Mouse (Mus musculus): ENCODE measurements around the gene Rnft1. TPM values are rescaled to one million over a fixed set of nuclear protein-coding genes. Genes with fewer than 3 reads are reported as not detected.
"Not testable (repeated sequence)": the region's sequence is repeated elsewhere in the genome, so short reads cannot be mapped to it uniquely, and the experiment has no call there.

The Rnft1 gene
- polyA plus RNA-seq (2015; fragmentation: Nextera tagmentation; extraction: Ambion mirVana) = 21.6 and 23.4 TPM in 2 replicates

DNA sequence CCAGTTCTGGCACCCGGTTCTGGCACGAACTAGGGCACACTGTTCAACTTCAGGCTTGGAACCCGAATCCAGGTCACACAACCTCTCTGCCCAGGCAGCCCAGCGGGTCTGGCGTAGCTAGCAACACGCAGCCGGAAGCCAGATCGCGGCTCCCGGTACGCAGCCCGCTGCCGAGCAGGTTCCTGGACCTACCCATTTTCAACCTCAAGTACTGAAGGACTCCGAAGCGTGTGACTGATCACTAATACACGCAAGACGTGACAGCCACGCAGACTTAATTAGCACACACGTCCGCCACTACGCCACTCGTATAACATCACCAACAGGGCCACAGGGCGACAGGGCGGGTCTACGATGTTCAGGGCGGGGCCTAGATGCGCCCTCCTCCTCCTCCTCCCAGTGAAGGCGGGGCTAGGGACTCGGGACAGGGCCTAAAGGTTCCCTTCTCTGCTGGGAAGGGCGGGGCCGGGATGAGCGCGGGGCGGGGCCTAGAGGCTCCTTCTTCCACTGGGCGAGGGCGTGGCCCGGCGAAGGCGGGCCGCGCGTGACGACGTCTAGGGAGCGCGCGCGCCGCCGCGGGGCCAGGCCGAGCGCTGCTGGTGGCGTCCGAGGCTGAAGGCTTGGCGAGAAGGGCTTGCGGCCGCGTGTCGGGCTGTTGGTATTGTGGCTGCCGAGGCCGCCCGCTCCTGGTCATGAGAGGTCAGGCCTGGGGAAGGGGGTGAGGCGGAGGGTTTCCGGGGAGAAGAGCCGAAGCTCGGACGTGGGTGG, at the start of gene Rnft1:
Rnft1 (plus strand) TSS at position 557 of the 768 bp plus-strand sequence.
- Histone ChIP-seq H3K4me2 (ENCODE audit: low read length) (peak within 1 kb of the TSS; percentile 61), H3K27ac (ENCODE audit: low read length) (peak within 1 kb of the TSS; percentile 77), H3K4me3 (replicated peaks; ENCODE audit: low read length) (peak within 1 kb of the TSS; percentile 77), H3K36me3 (ENCODE audit: control insufficient read depth, insufficient read depth) (peaks cover under 1% of the 10 kb centered on the region; the same call in 1 of the 2 replicates), H3K27me3 (replicated peaks; ENCODE audit: control insufficient read depth, insufficient read depth, low read length) (no peaks in the 10 kb centered on the region), H3K9ac (replicated peaks; ENCODE audit: low read depth, low read length) (peak within 1 kb of the TSS; percentile 77), H3K9me3 (ENCODE audit: control insufficient read depth, low read length) (no peaks in the 10 kb centered on the region), H3K4me1 (replicated peaks; ENCODE audit: control insufficient read depth, insufficient read depth, low read length) (peaks cover 11% of the 10 kb centered on the region)
- WGBS = 0% methylated on average over 68 of the region's 68 CpGs
- ATAC-seq = peak; percentile 98

DNA sequence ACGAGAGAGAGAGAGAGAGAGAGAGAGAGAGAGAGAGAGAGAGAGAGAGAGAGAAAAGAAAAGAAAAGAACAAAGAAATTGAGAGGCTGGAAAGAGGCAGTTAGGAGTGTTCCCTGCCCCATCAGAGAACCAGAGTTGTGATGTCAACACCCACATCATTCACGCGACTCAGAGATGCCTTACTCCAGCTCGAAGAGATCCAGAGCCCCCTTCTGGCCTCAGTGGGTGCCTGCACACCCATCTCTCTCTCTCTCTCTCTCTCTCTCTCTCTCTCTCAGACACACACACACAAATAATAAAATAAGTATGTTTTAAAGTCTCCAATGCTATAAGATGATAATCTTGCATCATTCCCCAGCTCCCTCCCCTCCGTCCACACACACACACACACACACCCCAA, 47.6 kb upstream of the Rnft1 start:
- Histone ChIP-seq H3K27ac (ENCODE audit: low read length) (no peak overlapping the region), H3K9me3 (ENCODE audit: control insufficient read depth, low read length) (no peaks in the 10 kb centered on the region), H3K4me2 (ENCODE audit: low read length) (no peak overlapping the region), H3K36me3 (ENCODE audit: control insufficient read depth, insufficient read depth) (no peaks in the 10 kb centered on the region), H3K4me3 (replicated peaks; ENCODE audit: low read length) (no peak overlapping the region), H3K4me1 (replicated peaks; ENCODE audit: control insufficient read depth, insufficient read depth, low read length) (peaks cover 15% of the 10 kb centered on the region), H3K27me3 (replicated peaks; ENCODE audit: control insufficient read depth, insufficient read depth, low read length) (no peaks in the 10 kb centered on the region), H3K9ac (replicated peaks; ENCODE audit: low read depth, low read length) (no peak overlapping the region)
- 19% methylated on average over 5 of the region's 5 CpGs for WGBS
- ATAC-seq = peak; percentile 66; the same call in 1 of the 2 replicates

DNA sequence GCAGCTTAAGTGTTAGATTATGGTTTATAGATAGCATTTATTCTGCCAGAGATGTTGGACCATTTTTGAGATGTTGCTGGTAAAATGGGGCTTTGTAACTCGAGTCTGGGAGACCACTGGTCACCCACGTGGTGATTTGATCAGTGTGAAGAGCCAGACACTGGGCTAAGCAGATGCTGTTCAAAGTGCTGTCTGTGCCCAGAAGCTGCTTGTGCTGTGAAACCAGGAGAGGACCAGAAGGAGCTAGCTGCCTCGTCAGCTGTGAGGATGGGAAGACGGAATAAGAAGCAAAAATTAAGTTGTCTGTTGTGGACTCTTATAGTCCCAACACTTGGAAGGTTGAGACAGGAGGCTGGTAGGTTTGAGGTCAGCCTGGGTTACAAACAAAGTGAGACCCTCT, 46.2 kb upstream of the Rnft1 start:
- Histone ChIP-seq H3K36me3 (ENCODE audit: control insufficient read depth, insufficient read depth) (no peaks in the 10 kb centered on the region), H3K4me1 (replicated peaks; ENCODE audit: control insufficient read depth, insufficient read depth, low read length) (peaks cover 15% of the 10 kb centered on the region), H3K9me3 (ENCODE audit: control insufficient read depth, low read length) (no peaks in the 10 kb centered on the region), H3K27ac (ENCODE audit: low read length) (no peak overlapping the region), H3K27me3 (replicated peaks; ENCODE audit: control insufficient read depth, insufficient read depth, low read length) (no peaks in the 10 kb centered on the region), H3K4me2 (ENCODE audit: low read length) (no peak overlapping the region), H3K4me3 (replicated peaks; ENCODE audit: low read length) (no peak overlapping the region), H3K9ac (replicated peaks; ENCODE audit: low read depth, low read length) (no peak overlapping the region)
- 49% methylated on average over 4 of the region's 4 CpGs for WGBS
- no peak for ATAC-seq

DNA sequence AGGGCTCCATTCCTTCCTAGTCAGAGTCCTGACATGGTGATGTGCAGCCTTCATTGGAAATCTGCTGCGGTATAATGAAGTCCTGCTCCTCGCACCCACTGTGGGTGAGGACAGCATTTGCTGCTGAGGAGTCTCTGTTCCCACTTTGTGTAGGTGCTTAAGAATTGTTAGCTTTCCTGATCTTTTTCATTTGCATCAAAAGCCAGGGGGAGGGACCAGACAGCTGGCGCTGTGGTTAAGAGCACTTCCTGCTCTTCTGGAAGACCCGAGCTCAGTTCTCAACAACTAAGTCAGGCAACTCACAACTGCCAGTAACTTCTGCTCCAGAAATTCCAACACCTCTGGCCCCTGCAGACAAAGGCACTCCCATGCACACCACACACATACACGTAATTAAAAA, 43.7 kb upstream of the Rnft1 start:
- Histone ChIP-seq H3K4me3 (replicated peaks; ENCODE audit: low read length) (no peak overlapping the region), H3K9me3 (ENCODE audit: control insufficient read depth, low read length) (no peaks in the 10 kb centered on the region), H3K27ac (ENCODE audit: low read length) (no peak overlapping the region), H3K36me3 (ENCODE audit: control insufficient read depth, insufficient read depth) (no peaks in the 10 kb centered on the region), H3K4me1 (replicated peaks; ENCODE audit: control insufficient read depth, insufficient read depth, low read length) (peaks cover 9% of the 10 kb centered on the region), H3K27me3 (replicated peaks; ENCODE audit: control insufficient read depth, insufficient read depth, low read length) (no peaks in the 10 kb centered on the region), H3K9ac (replicated peaks; ENCODE audit: low read depth, low read length) (no peak overlapping the region), H3K4me2 (ENCODE audit: low read length) (no peak overlapping the region)
- ATAC-seq = no peak
- 70% methylated on average over 5 of the region's 5 CpGs for WGBS

DNA sequence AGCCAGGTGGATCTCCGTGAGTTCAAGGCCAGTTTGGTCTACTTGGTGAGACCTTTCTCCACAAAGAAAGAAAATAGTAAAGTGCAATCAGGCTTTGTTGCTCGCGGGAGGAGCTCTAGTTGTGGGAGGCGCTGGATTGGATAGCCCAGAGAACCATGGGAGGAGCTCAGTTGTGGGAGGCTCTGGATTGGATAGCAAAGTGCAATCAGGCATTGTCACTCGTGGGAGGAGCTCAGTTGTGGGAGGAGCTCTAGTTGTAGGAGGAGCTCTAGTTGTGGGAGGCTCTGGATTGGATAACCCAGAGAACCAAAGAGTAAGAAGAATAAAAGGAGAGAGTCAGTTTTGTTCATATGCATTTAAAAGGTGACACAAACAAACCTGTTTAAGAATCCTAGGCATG, 30.5 kb upstream of the Rnft1 start:
- Histone ChIP-seq H3K4me2 (ENCODE audit: low read length) (no peak overlapping the region), H3K4me3 (replicated peaks; ENCODE audit: low read length) (no peak overlapping the region), H3K27ac (ENCODE audit: low read length) (no peak overlapping the region), H3K4me1 (replicated peaks; ENCODE audit: control insufficient read depth, insufficient read depth, low read length) (no peaks in the 10 kb centered on the region), H3K36me3 (ENCODE audit: control insufficient read depth, insufficient read depth) (no peaks in the 10 kb centered on the region), H3K27me3 (replicated peaks; ENCODE audit: control insufficient read depth, insufficient read depth, low read length) (no peaks in the 10 kb centered on the region), H3K9ac (replicated peaks; ENCODE audit: low read depth, low read length) (no peak overlapping the region), H3K9me3 (ENCODE audit: control insufficient read depth, low read length) (no peaks in the 10 kb centered on the region)
- no peak for ATAC-seq
- WGBS = 92% methylated on average over 5 of the region's 5 CpGs

DNA sequence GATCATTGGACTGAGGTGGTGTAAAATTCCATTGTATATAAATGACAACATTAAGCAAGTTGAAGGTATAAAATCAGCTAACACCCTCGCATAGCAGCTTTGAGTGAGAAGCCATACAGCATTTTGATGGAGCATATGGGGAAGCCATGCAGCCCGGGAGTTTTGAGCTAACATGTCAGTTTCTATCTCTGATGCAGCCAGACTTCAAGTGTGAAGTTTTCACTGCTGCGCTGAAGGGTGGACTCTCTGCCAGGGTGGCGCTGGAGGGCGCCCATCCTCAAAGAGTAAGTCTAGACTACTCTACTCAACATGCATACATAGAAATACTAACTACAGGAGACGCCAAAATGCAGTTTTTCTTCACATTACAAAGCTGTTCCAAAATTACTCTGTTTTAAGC, 26.9 kb upstream of the Rnft1 start:
- H3K4me3 ChIP-seq (replicated peaks; ENCODE audit: low read length) = no peak overlapping the region
- no peak overlapping the region for H3K27ac ChIP-seq (ENCODE audit: low read length)
- H3K9ac ChIP-seq (replicated peaks; ENCODE audit: low read depth, low read length) = no peak overlapping the region
- H3K4me2 ChIP-seq (ENCODE audit: low read length) = no peak overlapping the region
- no peaks in the 10 kb centered on the region for H3K36me3 ChIP-seq (ENCODE audit: control insufficient read depth, insufficient read depth)
- WGBS = 64% methylated on average over 6 of the region's 6 CpGs
- peak; percentile 57; the same call in 1 of the 2 replicates for ATAC-seq
- H3K9me3 ChIP-seq (ENCODE audit: control insufficient read depth, low read length) = no peaks in the 10 kb centered on the region
- H3K27me3 ChIP-seq (replicated peaks; ENCODE audit: control insufficient read depth, insufficient read depth, low read length) = no peaks in the 10 kb centered on the region
- no peaks in the 10 kb centered on the region for H3K4me1 ChIP-seq (replicated peaks; ENCODE audit: control insufficient read depth, insufficient read depth, low read length)

DNA sequence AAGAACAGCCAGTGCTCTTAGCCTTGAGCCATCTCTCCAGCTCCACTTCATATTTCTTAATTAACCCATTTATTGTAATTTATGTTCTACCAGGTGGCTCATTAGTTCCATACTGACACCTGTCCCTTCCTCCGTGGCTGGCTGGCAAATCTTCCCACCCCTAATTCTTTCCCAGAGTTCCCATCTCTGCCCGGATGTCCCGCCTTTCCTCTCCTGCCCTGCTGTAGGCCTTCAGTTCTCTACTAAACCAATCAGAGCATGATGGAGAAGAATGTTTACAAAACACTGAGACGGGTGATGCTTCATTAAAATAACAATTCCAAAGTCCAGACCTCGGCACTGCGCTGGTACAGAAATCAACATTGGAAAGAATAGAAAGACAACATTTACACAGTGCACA, 25.6 kb upstream of the Rnft1 start:
- 89% methylated on average over 6 of the region's 6 CpGs for WGBS
- ATAC-seq = no peak
- no peaks in the 10 kb centered on the region for H3K4me1 ChIP-seq (replicated peaks; ENCODE audit: control insufficient read depth, insufficient read depth, low read length)
- H3K27ac ChIP-seq (ENCODE audit: low read length) = no peak overlapping the region
- no peak overlapping the region for H3K4me2 ChIP-seq (ENCODE audit: low read length)
- H3K9me3 ChIP-seq (ENCODE audit: control insufficient read depth, low read length) = no peaks in the 10 kb centered on the region
- H3K27me3 ChIP-seq (replicated peaks; ENCODE audit: control insufficient read depth, insufficient read depth, low read length) = no peaks in the 10 kb centered on the region; the same call in 1 of the 2 replicates
- no peaks in the 10 kb centered on the region for H3K36me3 ChIP-seq (ENCODE audit: control insufficient read depth, insufficient read depth)
- no peak overlapping the region for H3K4me3 ChIP-seq (replicated peaks; ENCODE audit: low read length)
- H3K9ac ChIP-seq (replicated peaks; ENCODE audit: low read depth, low read length) = no peak overlapping the region

DNA sequence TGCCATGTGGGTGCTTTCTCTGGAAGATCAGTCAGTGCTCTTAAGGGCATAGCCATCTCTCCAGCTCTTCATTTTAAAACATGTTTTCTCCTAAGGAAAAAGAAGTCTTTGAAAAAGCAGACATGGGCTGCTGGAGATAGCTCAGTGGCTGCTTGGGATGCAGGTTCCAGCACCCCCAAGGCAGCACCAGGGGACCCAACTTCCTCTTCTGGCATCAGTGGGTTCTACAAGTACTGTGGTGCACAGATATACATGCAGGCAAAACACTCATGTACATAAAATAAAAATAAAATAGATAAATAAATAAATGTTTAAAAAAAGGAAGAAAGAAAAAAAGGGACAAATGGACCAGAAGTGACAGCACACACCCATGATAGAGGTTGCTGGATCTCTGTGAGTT, 21.9 kb upstream of the Rnft1 start:
- no peak overlapping the region for H3K27ac ChIP-seq (ENCODE audit: low read length)
- no peak for ATAC-seq

DNA sequence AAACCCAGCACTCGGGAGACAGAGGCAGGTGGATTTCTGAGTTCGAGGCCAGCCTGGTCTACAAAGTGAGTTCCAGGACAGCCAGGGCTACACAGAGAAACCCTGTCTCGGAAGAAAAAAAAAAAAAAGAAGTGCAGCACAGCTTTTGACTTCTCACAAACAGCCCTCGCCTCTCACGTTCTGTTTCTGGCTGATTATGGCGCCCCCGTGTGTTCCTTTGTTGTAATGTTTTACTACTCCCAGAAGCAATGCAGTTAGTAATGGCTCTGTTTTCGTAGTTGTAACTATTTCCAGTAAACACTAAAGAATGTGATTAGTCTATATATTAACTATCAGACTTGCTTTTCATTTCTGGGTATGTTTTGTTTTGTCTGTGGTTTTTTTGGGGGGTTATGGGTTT, 20.2 kb upstream of the Rnft1 start:
- not testable (repeated sequence) for H3K36me3 ChIP-seq (ENCODE audit: control insufficient read depth, insufficient read depth); H3K4me1 ChIP-seq (replicated peaks; ENCODE audit: control insufficient read depth, insufficient read depth, low read length); ATAC-seq; H3K9ac ChIP-seq (replicated peaks; ENCODE audit: low read depth, low read length); H3K27ac ChIP-seq (ENCODE audit: low read length); H3K4me2 ChIP-seq (ENCODE audit: low read length); H3K9me3 ChIP-seq (ENCODE audit: control insufficient read depth, low read length); H3K4me3 ChIP-seq (replicated peaks; ENCODE audit: low read length); H3K27me3 ChIP-seq (replicated peaks; ENCODE audit: control insufficient read depth, insufficient read depth, low read length)
- WGBS = 22% methylated on average over 8 of the region's 8 CpGs

More for the DNA sequence above, 21.9 kb upstream of the Rnft1 start:
- H3K4me1 ChIP-seq (replicated peaks; ENCODE audit: control insufficient read depth, insufficient read depth, low read length) = no peaks in the 10 kb centered on the region
- no peak overlapping the region for H3K9ac ChIP-seq (replicated peaks; ENCODE audit: low read depth, low read length)
- no peak overlapping the region for H3K4me3 ChIP-seq (replicated peaks; ENCODE audit: low read length)
- H3K4me2 ChIP-seq (ENCODE audit: low read length) = no peak overlapping the region
- H3K36me3 ChIP-seq (ENCODE audit: control insufficient read depth, insufficient read depth) = no peaks in the 10 kb centered on the region
- no peaks in the 10 kb centered on the region for H3K9me3 ChIP-seq (ENCODE audit: control insufficient read depth, low read length)
- H3K27me3 ChIP-seq (replicated peaks; ENCODE audit: control insufficient read depth, insufficient read depth, low read length) = no peaks in the 10 kb centered on the region; the same call in 1 of the 2 replicates

Data from forebrain, embryonic 16.5 days (tissue).